Mouse (Mus musculus) T-helper 2 cell (primary cell): ENCODE data around the gene Srprb.
"Not testable (repeated sequence)": the region's sequence is repeated elsewhere in the genome, so short reads cannot be mapped to it uniquely, and the experiment has no call there.

Experiments used
- in situ Hi-C: fragments of 300-600 bp; cut with MboI, MseI; formaldehyde crosslinking; loops from one replicate; pipeline ENCODE4 v1.15.1; 2025; ENCODE audit warnings: high pct_unique_total_duplicates

The Srprb gene

DNA sequence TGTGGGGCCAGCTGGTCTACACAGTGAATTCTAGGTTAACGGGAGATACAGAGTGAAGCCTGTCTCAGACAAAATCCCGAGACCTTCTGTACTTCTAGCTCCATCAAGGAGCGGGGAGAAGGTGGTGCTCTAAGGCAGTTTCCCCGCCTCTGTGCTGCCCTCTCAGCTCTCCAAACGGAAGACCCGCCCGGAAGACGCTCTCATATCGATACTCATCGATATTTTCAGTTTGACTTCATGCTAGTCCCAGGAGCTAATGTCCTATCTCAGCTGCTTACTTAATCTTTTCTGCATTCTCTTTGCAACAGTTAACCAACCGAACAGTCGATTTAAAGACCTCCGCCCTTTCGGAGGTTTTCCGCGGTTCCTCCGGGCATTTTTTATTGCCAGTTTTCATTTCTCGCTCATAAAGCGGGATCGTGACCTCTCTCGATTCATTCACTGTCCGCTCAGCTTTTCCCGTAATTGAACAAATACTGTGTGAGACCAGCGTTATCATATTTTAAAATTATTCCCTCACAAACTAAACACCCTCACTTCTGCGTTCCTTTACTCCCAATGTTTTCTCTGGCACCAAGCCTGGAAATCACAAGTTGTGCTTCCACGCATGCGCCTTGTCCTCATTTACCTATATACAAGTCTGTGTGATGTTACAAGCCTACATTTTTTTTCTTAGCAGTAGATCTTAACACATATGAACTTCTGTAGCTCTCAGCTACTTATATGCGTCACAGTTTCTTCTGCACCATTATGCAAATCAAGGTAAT lies 10.9 kb upstream of the Srprb start:
- in situ Hi-C loops: no loop called here

GRCm38 (mm10) chr9:103208802-103209423 lies 7.0 kb upstream of the Srprb start:
- in situ Hi-C loops: loop anchor here (10.0 kb wide), 1 partner anchor 96 kb away; the partner anchor contains the start of genes 1300017J02Rik and Topbp1

DNA sequence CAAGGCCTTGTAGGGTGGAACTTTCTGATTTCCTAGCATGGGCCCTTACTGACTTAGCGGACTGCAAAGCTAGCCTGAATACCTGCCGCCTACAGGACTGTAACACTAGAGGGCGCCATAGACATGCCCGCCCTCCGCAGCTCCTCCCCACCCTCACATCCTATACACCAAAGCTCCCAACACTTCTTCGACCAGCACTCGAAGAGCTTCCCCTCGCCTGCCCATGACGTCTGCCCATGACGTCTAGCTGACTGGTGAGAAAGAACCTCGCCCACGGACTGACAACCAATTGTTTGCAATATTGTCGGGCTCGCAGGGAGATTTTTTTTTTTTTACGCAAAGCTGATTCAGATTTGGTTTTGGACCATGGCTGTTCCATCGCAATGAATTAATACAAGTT lies 5.9 kb upstream of the Srprb start:
- in situ Hi-C loops: loop anchor here (10.0 kb wide), 1 partner anchor 97 kb away; the partner anchor contains the start of genes 1300017J02Rik and Topbp1

DNA sequence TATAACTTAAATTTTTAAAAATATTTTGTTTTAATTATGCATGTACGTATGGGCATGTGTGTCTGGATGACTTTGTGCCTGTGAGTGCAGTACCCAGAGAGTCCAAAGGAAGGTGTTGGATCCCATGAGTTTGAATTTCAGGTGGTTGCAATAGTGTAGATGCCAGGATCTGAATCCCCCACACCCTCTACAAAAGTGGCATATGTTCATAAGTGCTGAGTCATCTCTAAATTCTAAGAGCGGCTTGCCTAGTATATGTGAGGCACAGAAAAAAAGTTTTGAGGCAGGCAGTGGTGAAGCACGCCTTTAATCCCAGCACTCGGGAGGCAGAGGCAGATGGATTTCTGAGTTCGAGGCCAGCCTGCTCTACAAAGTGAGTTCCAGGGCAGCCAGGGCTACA lies 3.8 kb upstream of the Srprb start:
- in situ Hi-C loops: loop anchor here (10.0 kb wide), 1 partner anchor 99 kb away; the partner anchor contains the start of genes 1300017J02Rik and Topbp1

DNA sequence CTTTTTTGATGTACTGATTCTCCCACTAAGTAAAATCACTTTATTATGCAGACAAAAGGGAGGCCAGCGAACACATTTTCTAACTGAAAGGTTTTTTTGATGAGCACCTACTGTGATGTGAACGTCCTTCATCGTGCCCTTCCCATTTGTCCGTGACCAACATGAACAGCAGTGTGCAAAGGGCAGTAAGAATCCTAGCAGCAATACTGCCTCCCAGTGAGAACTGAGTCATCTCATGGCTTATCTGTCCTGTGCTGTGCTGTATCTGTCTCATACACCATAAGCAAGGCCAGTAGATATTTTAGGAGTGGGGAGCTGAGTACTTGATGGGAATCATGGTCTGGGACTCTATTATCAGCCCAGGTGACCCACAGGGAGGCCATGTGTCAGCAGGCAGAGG lies 13.5 kb downstream of the Srprb start:
- in situ Hi-C loops: no loop called here

DNA sequence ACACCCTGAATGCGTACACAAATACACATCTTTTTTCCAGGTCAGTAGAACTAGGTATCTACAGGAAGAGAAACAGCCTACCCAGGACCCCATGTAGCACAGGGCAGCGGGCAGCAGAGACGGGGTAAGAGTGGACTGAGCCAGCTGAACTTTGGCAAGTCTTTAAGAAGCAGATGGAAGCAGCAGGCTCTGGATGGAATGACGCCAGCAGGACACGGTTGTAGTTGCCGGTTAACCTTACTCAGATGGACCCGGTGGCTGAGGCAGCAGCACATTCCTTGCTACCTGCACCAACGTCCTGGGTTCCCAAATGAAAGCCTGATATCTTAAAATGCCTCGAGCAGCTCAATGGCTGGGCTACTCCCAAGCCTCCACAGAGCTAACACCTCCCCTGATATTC lies 15.2 kb downstream of the Srprb start:
- in situ Hi-C loops: no loop called here

GRCm38 (mm10) chr9:103185946-103186345 lies 16.0 kb downstream of the Srprb start:
- in situ Hi-C loops: no loop called here

GRCm38 (mm10) chr9:103184855-103185254 lies 17.1 kb downstream of the Srprb start:
- in situ Hi-C loops: no loop called here

DNA sequence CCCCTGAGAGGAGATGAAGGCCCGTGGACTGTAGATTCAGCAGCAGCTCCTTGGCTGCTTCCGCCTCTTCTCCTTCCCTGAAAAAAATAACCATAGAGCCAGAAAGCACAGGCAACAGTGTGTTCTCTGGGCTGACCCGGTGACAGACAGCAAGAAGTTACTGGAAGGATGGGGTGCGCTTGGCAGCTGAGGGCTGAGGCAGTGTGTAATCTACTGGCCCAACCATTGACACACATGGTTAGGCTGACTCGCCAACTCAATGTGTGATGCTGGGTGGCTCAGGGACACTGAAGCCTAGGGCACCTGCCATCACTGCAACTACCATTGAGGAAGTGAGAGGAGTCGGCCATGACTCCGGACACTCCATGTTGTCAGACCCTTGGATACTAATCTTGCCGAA lies 20.1 kb downstream of the Srprb start:
- in situ Hi-C loops: no loop called here

GRCm38 (mm10) chr9:103180807-103181565 lies 21.0 kb downstream of the Srprb start:
- in situ Hi-C loops: no loop called here

- in situ Hi-C loops: no loop called here
Observed at GRCm38 (mm10) chr9:103180303-103180702, 21.6 kb downstream of the Srprb start.

GRCm38 (mm10) chr9:103175692-103176091 lies 26.2 kb downstream of the Srprb start:
- in situ Hi-C loops: no loop called here

GRCm38 (mm10) chr9:103174771-103175519 lies 27.0 kb downstream of the Srprb start:
- in situ Hi-C loops: no loop called here

DNA sequence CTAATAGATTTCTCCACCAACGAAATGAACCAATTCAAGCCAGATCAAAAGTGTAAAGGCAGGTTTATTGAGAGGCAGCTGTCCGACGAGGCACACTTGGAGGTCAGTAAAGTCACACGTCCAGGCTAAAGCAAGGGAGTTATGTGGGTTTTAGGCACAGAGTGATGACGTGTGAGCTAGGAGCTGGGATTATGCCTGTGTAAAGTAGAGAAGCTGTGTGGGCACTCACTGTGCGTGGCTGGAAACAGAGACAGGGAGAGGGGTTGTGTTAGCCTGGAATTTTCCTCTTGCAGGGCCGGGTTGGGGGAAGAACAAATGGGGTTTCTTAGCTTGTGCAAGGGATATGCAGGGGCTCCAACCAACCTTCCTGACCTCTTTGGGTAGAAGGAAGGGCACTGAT lies 33.2 kb downstream of the Srprb start:
- in situ Hi-C loops: no loop called here

DNA sequence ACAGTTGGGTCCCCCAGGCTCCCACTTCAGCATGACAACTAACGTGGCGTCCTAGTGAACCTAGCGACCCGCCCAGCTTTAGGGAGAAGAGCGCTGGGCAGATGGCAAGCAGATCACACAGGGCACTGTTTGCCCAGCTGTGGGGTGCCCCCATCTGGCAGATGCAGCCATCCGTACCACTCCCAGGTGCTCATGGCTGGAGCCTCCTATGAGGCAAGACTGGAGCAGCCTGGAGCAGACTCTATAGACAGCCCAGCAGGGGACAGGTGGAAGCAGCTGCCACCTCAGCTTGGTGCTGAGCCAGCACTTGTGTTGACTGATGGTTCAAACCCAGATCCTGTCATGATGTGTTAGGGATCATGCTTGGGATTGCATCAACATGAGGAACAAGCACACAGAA lies 33.9 kb downstream of the Srprb start:
- in situ Hi-C loops: no loop called here

DNA sequence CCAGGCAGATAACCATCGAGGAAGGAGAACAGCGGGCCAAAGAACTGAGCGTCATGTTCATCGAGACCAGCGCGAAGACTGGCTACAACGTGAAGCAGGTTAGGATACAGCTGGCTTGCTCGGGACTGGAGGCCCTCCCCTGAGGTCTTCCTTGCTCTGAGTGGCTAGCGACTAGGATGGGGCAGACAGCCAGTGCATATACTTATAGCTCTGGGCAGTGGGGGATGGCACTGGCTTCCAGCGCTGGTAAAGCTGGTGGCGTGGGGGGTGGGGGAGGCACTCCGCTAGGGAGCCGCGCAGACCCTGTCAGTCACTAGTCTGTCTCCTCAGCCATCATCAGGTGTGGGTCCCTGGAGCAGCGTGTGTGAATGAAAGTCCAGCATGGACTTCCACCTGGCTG lies 38.1 kb downstream of the Srprb start:
- in situ Hi-C loops: no loop called here

DNA sequence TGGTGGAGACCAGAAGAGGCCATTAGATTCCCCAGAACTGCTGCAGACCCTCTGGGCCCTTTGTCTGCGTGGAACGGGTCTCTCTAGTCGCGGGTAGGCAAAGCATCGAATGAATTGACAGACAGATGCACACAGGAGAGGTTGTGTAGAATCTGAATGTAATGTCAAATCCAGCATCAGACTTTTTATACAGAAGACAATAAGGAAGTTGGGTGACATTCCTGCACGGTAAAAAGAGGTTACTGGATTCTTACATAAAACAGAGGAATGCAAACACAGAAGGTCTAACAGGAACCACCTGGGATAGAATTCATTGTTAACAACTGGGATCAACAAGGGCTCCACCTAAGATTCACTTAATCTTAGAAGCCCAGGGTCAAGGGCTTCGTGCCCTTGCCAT lies 46.8 kb downstream of the Srprb start:
- in situ Hi-C loops: not testable (repeated sequence)

DNA sequence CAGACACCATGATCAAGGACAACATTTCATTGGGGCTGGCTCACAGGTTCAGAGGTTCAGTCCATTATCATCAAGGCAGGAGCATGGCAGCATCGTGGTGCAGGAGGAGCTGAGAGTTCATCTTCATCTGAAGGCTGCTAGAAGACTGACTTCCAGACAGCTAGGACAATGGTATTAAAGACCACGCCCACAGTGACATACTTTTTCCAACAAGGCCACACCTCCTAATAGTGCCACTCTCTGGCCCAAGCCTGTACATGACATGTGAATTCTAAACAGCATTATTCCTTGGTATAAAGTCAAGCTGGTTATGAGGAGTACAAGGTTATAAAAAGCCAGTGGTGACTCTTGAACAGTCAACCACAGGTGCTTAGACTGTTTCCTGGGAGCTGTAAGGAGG lies 47.4 kb downstream of the Srprb start:
- in situ Hi-C loops: no loop called here

DNA sequence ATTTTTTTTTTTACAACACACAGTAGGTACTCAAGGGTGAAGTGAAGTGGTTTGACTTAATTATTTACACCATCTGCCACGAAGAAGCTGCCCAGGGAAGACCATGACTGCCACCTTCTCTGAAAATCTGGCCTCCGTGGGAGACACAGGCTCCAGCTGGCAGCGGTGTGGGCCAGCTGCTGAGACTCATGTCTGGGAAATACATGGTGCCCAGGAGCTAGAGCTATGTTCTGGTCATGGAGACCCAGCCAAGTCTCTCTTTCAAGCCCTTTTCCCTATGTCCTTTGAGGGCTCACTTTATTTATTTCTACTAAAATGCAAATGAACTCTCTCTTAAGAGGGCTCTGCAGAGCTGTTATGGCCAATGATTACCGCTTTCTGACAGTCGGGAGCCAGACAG lies 48.7 kb downstream of the Srprb start:
- in situ Hi-C loops: no loop called here

DNA sequence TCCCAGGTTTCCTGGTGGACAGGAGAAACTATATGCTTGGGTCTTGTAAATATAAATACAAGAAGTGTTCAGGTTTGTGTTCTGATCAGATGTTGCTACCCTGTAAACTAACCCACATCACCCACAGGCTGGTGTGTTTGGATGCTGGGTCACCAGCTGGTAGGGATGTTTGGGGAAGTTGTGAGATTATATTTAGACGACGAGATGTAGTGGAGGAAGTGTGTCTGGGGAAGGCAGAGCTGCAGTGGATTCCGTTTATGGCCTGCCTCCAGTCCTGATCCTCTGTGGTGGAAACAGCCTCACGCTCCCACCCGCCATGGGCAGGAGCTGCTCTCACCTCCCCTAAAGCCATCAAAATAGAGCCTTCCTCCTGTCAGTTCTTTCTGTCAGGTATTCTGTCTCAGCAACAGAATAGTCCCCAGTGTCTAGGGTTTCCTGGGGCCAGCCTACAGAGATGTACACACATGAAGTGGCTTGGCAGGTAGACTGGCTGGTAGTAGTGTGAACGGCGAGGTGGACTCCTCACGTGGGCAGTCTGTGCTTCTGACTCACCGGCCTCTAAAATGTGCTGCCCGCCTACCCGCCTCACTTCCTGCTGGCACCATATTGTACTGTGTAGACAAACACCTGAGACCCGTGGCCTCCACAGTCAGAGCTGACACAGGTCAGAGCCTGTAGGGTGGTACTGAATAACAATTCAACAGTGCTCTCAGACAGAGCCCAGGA lies 52.7 kb downstream of the Srprb start:
- in situ Hi-C loops: loop anchor here (5.0 kb wide), 1 partner anchor 62 kb away; no protein-coding TSS in a partner anchor

- in situ Hi-C loops: loop anchor here (5.0 kb wide), 1 partner anchor 60 kb away; no protein-coding TSS in a partner anchor
Observed at GRCm38 (mm10) chr9:103147103-103147502, 54.8 kb downstream of the Srprb start.
